Mouse (Mus musculus): ENCODE results near the gene Spop.

Spop gene

GRCm38 (mm10) chr11:95417341-95417740 lies 3.5 kb downstream of the Spop start:
- DNase-seq (ENCODE audit: low spot score in 2 of 2), result no peak

GRCm38 (mm10) chr11:95420880-95421435 lies 7.1 kb downstream of the Spop start:
- DNase-seq (ENCODE audit: low spot score in 2 of 2), result no peak

GRCm38 (mm10) chr11:95423505-95423904 lies 9.6 kb downstream of the Spop start:
- DNase-seq (ENCODE audit: low spot score in 2 of 2), result peak in 1 of 2 experiments; percentile 28

- no peak for DNase-seq (ENCODE audit: low spot score in 2 of 2)
These were observed 17.5 kb downstream of the Spop start for GRCm38 (mm10) chr11:95431344-95431743.

- DNase-seq (ENCODE audit: low spot score in 2 of 2), result peak; percentile 39 to 64
These were observed 18.3 kb downstream of the Spop start for GRCm38 (mm10) chr11:95432194-95432593.

- DNase-seq (ENCODE audit: low spot score in 2 of 2), result no peak
These were observed 31.5 kb downstream of the Spop start for GRCm38 (mm10) chr11:95445371-95445770.

- no peak for DNase-seq (ENCODE audit: low spot score in 2 of 2)
These were observed 32.9 kb downstream of the Spop start for GRCm38 (mm10) chr11:95446580-95447305.

- DNase-seq (ENCODE audit: low spot score in 2 of 2), result no peak
These were observed 34.5 kb downstream of the Spop start for GRCm38 (mm10) chr11:95448346-95448745.

- DNase-seq (ENCODE audit: low spot score in 2 of 2), result no peak
These were observed 41.5 kb downstream of the Spop start for GRCm38 (mm10) chr11:95455331-95455730.

GRCm38 (mm10) chr11:95460872-95461271 lies 47.0 kb downstream of the Spop start:
- DNase-seq (ENCODE audit: low spot score in 2 of 2), result no peak

- DNase-seq (ENCODE audit: low spot score in 2 of 2), result no peak
These were observed 48.3 kb downstream of the Spop start for GRCm38 (mm10) chr11:95462168-95462567.

GRCm38 (mm10) chr11:95467731-95468130 lies 53.9 kb downstream of the Spop start:
- no peak for DNase-seq (ENCODE audit: low spot score in 2 of 2)

- no peak for DNase-seq (ENCODE audit: low spot score in 2 of 2)
These were observed 59.1 kb downstream of the Spop start for GRCm38 (mm10) chr11:95472942-95473341.

- no peak for DNase-seq (ENCODE audit: low spot score in 2 of 2)
These were observed 59.6 kb downstream of the Spop start for GRCm38 (mm10) chr11:95473456-95473855.

GRCm38 (mm10) chr11:95476323-95476722 lies 62.4 kb downstream of the Spop start:
- DNase-seq (ENCODE audit: low spot score in 2 of 2), result no peak

- no peak for DNase-seq (ENCODE audit: low spot score in 2 of 2)
These were observed 65.6 kb downstream of the Spop start for GRCm38 (mm10) chr11:95479458-95479857.

GRCm38 (mm10) chr11:95480662-95481061 lies 66.8 kb downstream of the Spop start:
- no peak for DNase-seq (ENCODE audit: low spot score in 2 of 2)

- DNase-seq (ENCODE audit: low spot score in 2 of 2), result no peak
These were observed 71.8 kb downstream of the Spop start for GRCm38 (mm10) chr11:95485634-95486033.

- no peak for DNase-seq (ENCODE audit: low spot score in 2 of 2)
These were observed 73.4 kb downstream of the Spop start for GRCm38 (mm10) chr11:95487237-95487636.

- DNase-seq (ENCODE audit: low spot score in 2 of 2), result no peak
These were observed 76.2 kb downstream of the Spop start for GRCm38 (mm10) chr11:95490104-95490503.

- no peak for DNase-seq (ENCODE audit: low spot score in 2 of 2)
These were observed 78.4 kb downstream of the Spop start for GRCm38 (mm10) chr11:95492256-95492655.

GRCm38 (mm10) chr11:95493010-95493409 lies 79.1 kb downstream of the Spop start:
- no peak for DNase-seq (ENCODE audit: low spot score in 2 of 2)

GRCm38 (mm10) chr11:95493950-95494349 lies 80.1 kb downstream of the Spop start:
- DNase-seq (ENCODE audit: low spot score in 2 of 2), result no peak

- no peak for DNase-seq (ENCODE audit: low spot score in 2 of 2)
These were observed 80.5 kb downstream of the Spop start for GRCm38 (mm10) chr11:95494374-95494773.
